Mouse (Mus musculus): ENCODE results near the gene Cdkn2aip. TPM values are rescaled to one million over a fixed set of nuclear protein-coding genes. Genes with fewer than 3 reads are reported as not detected.

The Cdkn2aip gene
- 17.7 and 18.1 TPM in 2 replicates for polyA plus RNA-seq (2012; rRNA removed)

DNA sequence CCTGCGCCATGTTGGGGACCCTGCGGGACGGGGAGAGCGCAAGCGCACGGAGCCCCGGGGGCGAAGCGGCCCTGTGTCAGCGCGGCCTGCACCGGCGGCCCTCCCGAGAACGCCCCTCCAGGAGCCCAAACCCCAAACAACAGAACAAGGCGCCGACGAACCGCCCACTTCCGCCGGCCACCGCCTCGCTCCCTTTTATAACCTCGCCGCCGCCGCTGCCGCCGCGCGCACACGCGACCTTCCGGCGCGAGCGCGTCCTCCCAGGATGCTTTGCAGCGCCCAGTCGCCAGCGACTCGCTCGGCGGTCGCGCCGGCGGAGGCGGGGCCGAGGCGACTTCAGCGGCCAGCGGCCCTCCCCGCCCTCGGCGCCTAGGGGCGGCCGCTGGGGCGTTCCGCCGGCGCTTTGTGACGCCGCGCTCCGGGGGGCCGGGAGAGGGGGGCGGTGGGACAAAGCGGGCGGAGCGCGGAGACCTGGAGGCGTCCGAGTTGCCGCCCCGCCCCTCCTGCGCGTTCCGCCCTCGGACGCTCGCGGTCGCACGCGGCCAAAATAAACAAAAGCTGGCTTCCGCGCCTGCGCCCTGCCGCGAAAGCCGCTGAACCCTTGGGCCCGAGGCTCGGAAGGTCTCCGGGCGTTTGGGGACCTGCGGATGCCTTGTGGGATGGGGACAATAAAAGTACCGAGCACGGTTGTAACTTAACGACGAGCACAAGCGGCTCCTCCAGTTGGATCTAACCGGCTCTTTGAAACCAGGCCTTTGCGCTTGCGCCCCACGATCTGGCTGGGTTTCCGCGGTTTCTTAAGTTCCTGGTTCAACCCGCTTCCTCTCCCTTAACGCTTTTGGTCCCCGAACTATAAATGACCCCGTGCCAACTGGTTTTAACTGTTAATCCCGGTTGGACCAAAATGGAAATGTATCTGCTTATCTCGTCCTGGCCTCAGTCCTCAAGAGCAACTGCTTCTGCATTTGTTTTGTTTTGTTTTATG lies at the start of gene Cdkn2aip:
Cdkn2aip (minus strand) TSS at position 172 of the 985 bp plus-strand sequence.

DNA sequence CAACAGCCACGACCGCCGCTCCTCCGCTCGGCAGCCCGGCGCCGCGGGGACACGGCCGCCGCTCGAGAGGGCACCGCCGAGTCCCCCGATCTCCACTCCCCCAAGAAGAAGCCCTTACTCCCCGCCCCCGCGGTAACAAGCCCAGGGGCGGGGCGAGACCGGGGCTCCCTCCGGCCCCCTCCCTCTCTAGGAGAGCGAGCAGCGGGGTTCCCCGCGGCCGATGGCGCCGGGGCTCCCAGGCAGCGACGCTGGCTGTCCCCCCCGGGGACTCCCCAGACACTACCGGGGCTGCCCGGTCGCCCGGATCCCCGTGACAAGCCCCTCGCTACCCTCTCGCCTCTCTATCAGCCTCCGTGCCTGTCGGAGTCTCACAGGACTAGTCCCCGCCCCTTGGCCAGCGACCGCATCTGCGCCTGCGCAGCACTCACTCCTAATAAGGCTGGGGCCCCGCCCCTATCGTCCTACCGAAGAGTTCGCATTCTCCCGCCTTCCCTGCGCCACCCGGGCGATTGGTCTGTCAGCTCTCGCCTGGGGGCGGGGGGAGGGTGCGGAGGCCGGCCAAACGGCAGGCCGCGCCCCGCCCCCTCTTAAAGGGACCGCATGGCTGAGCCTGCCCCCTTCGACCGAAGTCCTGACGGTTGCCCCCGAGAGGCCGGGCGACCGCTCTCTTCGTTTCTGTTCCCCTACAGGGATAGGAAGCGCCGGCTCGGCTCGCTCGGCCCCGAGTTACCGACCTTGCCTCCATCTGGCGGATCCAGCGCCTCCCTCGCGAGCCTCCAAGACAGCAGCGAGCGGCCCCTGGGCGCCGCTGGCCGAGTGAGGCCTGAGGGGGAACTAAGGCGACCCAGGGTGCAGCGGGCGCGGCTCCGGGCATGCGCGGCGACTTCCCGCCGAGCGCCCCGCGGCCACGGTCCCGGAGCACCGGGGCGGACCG lies 38.7 kb downstream of the Cdkn2aip start, which contains the start of gene Ing2:
Ing2 (minus strand) TSS at position 780 of the 934 bp plus-strand sequence.

Other genes with a start within 250 kb of the Cdkn2aip start
- 45.3 and 47.7 TPM in 2 replicates for gene Trappc11, start 180.5 kb downstream of the Cdkn2aip start, polyA plus RNA-seq (2012; rRNA removed)
- gene Rwdd4a, start 180.3 kb downstream of the Cdkn2aip start, polyA plus RNA-seq (2012; rRNA removed): 22.6 and 23.7 TPM in 2 replicates
- 16.7 and 16.9 TPM in 2 replicates for gene Ing2, start 38.4 kb downstream of the Cdkn2aip start, polyA plus RNA-seq (2012; rRNA removed)
- not detected in 2 replicates for gene Cldn24, start 108.2 kb upstream of the Cdkn2aip start, polyA plus RNA-seq (2012; rRNA removed)
- gene Cldn22, start 110.5 kb upstream of the Cdkn2aip start, polyA plus RNA-seq (2012; rRNA removed): 0.07 TPM in 1 of 2 replicates, not detected in the other